Mouse (Mus musculus) embryo, embryonic 11.5 days (tissue): Measurements from ENCODE around the gene Vmn1r85.
A peak's percentile ranks its signal among the peaks of the same experiment; 100 is the strongest.
"Not testable (repeated sequence)": the region's sequence is repeated elsewhere in the genome, so short reads cannot be mapped to it uniquely, and the experiment has no call there.

ENCODE experiments used
- DNase-seq: peaks from one replicate; pipeline ENCODE4 v3.0.0-alpha.2; 2012; ENCODE audit warnings: low read depth, low spot score

The Vmn1r85 gene

DNA sequence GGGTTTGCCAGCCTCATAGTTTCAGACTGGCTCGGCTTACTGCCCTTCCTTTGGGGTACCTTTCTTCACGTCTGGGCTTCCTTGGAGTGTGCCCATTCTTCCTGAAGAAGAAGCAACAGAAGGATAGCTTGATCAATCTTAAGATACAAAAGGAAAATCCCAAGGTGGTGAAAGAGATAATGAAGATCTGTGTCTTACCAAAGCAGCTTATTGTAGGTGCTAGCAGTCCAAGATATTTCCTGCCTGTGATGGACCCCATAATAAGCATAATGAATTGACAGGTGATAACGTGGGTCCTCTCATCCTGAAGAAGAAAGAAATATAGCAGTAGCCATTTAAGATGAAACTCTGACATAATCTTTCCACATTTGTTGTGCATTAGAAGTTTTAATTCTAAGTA lies at the start of gene Vmn1r85:
Gene Vmn1r85 (minus strand): TSS at position 101 of the 400 bp plus-strand sequence.
- DNase-seq = no peak

DNA sequence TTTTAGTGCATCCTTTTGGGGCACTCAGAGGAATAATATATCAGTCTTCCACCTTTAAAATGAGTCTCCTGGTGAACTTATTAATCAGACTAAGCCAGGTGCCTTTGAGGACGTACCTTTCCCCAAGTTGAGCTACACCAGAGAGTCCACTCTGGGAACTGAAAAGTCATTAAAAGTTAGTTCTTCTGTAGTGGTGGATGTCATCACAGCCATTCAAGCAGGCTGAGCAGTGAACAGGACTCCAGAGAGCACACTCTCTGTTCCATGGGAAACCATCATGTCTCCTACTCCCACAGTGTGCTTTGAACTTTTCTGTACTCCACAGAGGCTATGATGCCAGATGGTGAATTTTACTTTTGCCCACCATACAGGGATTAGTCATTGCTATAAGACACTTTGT lies 45.1 kb upstream of the Vmn1r85 start, which contains the start of gene Vmn1r87:
Gene Vmn1r87 (minus strand): TSS at position 101 of the 400 bp plus-strand sequence.
- no peak for DNase-seq

DNA sequence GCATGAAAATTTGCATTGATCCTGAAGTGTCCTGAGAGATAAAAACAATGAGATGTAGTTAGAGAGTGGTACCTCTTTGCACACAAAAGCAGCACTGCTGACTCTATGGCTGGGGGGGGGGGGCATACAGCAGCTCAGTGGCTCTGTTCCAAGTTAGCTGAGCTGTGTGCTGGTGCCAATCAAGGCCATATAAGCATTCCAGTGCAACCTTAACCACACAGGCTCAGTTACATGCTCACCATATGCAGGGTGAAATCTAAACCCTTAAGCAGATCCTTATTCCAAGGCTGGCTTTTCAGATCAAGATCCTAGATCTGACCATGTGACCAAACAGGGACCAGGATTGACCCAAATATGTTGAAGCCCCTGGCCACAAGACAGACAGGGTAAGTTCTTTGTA lies 42.4 kb upstream of the Vmn1r85 start:
- DNase-seq = no peak

DNA sequence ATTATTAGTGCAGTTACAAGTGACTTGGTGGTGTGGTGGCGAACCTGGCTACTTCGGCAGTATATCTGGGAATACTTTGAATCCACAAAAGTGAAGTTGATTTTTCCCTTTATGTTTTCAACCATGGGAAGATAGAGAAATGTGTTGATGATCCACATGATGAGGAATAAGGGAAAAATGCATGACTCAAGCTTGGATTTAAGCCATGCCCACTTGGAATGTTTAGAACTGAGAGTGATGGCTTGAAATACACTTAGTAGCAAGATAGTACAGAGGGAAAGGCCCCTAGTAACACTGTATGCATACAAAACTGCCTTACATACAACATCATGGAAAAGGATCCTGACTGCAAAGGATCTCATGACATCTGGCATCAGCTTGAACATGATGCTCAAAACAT lies 36.9 kb upstream of the Vmn1r85 start:
- DNase-seq = no peak

DNA sequence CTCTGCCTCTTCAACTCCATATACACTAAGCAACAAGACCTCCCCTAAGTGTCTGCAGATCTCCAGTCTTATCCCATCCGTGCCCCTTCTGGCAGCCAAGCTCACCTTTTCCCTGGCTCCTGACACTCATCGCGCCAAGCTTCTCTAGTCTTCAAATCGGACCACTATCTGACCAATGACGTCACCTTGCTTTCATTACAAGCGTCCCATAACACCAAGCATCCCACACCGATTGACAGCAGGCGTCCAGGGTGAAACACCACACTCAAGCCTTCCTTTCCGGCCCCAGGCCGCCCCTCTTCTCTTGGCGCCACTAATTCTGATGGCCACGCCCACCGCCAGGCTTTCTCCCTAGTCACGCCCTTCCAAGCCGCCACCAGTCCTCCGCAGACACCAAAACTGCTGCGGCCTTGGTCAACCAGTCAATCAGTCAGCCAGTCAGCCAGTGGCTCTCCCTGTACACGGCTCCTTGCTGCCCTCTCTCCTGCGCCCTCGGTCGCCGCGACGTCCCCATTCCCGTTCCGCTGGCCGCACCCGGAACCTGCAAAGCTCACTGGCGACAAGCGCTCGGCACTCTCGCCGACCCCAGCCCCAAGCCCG lies 28.7 kb upstream of the Vmn1r85 start:
- not testable (repeated sequence) for DNase-seq

DNA sequence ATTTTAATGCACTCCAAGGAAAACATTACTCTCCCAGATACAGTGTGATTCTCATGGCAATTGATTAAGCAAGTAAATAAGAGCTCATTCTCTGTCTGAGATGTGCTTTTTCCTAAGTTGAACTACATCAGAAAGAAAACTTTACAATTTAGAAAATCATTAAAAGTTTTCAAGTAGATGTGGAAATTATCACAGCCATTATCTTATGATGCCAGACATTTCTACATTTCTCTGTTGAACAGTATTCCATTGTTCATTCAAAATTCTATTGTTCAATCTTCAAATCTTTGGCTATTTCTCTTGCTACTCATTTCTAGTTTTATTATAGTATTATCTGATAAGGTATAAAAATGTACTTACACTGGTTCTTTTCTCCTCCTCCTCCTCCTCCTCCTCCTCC lies 24.8 kb upstream of the Vmn1r85 start, which contains the start of gene Vmn1r86:
Gene Vmn1r86 (minus strand): TSS at position 101 of the 400 bp plus-strand sequence.
- DNase-seq = no peak

DNA sequence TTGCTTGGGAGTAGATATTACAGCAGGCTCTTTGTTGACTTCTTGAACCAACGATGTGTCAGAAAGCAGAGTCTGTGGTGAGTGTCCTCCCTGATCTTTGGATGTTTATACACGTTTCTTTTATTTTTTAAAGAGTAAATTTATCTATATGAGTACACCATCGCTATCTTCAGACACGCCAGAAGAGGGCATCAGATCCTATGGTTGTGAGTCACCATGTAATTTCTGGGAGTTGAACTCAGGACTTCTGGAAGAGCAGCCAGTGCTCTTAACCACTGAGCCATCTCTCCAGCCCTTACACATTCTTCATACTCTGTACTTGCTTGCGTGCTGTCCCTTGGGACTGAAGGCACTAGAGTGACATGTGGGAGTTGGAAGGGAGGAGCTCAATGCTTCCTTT lies 22.7 kb downstream of the Vmn1r85 start:
- DNase-seq = no peak

DNA sequence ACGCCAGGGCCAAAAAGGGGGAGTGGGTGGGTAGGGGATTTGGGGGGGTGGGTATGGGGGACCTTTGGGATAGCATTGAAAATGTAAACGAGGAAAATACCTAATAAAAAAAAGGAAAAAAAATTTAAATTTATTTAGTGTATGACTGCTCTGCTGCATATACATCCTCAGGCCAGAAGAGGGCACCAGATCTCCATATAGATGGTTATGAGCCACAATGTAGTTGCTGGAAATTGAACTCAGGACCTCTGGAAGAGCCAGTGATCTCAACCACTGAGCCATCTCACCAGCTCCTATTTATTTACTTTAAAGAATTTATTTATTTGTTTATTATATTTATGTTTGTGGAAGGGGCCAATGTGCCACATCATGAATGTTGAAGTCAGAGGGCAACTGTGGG lies 31.6 kb downstream of the Vmn1r85 start:
- not testable (repeated sequence) for DNase-seq

DNA sequence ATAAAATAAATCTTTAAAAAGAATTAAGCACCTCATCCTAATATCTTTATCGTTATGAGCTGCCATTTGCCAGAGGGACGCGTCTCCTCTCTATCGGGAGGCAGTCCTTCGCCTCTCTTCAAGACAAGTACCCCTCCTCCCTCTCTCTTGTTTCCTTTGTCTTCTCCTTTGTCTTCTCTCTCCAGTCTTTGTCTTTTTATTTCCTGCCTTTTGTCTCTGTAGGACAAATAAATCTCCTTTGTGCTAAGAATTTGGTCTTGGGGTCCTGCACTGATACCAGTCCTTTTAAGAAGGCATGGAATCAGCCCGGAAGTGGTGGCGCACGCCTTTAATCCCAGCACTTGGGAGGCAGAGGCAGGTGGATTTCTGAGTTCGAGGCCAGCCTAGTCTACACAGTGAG lies 35.4 kb downstream of the Vmn1r85 start:
- no peak for DNase-seq

DNA sequence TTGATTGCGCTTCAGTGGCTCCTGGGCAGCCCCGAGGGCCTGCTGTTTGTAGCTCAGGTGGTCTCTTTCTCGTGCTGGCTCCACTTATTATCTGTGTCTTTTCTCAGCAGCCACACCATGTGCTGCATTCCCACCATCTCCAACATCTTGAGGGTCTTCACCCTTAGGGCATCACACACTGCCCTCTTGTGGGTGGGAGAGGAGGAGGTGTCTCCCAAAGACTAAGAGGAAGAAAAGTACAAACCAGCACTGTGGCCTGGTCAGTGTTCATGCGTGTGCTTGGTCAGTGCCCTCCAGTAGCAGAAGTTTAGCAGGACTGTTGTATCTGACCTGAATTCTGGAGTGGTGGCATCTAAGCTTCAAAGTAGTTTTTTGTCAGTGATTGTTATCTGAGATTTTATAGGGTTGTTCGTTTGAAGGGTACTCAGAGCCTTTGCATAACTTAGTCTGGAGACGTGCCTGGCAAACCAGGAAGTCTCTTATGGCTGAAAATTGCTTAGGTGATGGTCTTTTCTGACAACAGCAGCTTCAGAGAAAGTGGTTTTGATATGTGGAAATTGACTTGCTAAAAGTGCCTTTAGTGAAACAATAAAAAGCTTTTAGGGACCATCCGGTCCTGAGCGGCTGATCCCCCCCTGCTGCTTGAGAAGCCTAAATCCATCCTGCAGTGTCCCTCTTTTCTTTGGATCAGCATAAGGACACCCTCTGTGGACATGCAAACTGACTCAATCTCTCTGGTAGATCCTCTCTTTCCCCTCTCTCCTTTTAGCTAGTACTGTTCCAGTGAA lies 37.9 kb downstream of the Vmn1r85 start:
- DNase-seq = no peak

DNA sequence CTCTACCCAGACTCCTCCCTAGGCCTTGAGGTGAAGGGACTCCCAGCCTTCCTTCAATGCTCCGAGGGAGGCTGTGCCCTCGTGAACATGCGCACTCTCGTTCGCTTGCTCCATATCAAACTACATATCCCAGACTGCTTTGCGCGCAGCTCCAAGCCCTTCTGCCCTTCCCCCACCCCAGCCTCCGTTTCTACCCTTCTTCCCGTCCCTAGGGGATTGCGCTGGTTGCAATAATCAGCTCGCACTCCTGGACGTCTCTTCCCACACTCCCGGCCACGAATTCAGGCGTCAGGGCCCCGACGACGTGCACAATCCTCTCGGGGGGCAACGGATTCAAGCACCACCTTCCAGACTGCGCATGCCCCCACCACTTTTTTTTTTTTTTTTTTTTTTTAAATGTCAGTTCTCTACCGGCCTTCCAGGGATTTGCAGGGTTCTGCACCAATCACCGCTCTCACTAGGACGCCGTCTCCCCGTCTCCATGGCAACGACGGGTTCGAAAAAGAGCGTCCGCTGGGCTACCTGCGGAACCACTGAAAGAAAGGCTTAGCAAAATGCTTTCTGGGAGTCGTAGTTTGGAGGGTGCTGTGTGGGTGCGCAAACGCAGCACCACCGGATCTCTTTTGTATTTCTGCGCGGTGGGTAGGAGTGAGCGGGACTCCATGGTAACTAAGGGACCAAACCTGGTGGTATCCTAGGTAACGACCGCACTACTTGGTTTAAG lies 40.5 kb downstream of the Vmn1r85 start, which contains the start of gene Mzf1:
Gene Mzf1 (minus strand): TSS at position 478 of the 724 bp plus-strand sequence.
- peak; percentile 98 for DNase-seq

DNA sequence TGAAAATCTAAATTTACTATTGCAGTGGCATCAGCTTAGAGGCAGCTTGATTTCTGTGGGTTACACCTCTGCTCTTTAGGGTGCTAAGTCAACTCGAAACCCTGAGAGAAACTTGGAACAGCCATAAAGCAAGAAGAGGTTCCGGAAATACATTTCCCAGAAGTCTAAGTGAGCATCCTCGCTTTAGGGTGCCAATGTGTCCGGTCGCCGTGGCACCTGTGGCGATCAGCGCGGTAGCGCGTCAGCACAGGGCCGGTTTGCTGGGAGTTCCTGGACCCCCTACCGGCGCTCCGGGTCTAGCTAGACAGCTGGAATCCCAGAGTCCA lies 41.0 kb downstream of the Vmn1r85 start:
- no peak for DNase-seq

DNA sequence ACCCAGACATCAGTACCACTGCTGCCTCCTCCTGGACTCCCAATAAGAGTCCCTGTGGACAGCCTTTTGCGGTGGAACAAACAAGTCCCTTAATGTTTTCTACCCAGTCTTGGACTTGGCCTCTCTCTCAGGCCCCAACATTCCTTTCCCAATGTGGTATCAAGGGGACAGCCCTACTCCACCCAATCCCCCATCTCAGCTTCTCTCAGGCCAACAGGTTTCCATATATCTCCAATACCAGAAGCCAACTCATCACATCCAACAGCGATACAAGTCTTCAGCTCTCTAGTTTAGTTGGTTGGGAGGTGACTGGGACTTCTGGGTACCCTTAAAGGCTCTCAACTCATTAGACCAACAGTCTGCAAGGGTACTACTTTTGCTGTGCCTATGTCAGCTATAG lies 41.5 kb downstream of the Vmn1r85 start:
- DNase-seq = no peak

DNA sequence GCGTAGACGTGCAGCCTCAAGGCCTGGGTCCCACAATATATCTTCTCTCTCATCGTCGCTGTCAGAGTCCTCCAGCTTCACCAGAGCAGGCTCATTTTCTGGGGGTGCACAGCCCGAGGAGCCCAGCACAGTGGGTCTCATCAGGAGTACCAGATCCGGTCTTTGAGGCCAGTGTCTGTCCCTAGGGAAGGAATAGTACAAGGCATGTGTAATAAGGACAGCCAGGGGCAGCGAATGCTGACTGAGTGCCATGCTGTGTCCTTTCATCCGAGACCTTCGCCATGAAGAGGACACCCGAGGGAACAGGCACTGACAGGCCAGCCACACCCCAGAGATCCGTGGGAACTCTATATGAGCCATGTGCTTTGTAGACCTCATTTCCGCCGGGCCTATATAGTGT lies 42.0 kb downstream of the Vmn1r85 start:
- DNase-seq = no peak

DNA sequence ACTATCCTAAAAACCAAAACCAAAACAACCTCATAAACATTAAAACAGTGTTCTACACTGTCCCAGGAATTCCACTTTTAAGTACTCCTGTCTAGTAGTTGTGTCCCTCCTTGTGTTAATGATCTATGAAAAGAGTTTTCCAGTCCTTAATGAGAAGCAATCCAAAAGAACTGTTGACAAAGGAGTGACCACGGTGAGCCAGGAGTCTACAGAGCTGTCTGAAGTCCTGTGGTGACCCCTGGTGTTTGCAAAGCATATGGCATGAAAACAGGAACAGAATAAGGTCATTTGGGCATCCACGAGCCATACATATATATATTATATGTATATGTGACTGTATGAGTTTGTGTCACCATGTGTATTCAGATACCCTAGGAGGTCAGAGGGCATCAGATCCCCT lies 48.9 kb downstream of the Vmn1r85 start:
- DNase-seq = no peak

DNA sequence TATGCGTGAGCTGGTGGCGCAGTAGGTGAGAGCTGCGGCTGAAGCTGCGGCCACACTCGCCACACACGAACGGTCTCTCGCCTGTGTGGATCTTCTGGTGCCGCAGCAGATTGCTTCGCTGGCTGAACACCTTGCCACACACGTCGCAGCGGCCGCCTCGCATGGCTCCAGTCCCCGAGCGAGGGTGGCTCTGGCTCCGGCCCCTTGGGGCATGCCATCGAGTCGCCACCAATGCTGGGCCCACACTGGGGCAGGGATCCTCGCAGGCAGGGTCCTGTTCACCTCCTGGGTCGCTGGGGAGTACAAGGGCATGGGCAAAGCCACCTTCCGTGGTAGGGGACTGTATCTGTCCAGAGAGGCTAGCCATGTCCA lies 50.7 kb downstream of the Vmn1r85 start:
- no peak for DNase-seq

DNA sequence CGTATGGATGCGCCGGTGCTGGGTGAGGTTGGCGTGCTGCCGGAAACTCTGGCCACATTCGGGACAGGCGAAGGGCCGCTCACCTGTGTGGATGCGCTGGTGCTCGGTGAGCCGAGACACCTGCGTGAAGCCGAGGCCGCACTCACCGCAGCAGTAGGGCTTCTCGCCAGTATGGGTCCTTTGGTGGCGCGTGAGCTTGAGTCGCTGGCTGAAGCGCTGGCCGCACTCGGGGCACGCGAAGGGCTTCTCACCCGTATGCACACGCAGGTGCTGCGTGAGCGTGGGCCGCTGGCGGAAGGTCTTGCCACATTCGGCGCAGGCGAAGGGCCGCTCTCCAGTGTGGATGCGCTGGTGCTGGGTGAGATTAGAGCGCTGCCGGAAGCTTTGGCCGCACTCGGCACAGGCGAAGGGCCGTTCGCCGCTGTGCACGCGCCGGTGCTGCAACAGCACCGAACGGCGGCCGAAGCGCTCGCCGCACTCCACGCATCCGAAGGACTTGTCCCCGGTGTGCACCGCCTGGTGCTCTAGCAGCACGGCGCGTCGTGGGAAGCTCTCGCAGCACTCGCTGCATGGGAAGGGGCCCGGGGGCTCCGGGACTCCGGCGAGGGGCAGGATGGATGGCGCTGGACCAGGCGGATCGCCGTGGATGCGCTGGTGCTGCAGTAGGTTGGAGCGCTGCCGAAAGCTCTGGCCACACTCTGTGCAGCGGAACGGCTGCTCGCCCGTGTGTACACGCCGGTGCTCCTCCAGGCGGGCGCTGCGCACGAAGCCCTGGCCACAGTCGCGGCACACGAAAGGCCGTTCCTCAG lies 51.3 kb downstream of the Vmn1r85 start:
- DNase-seq = no peak

DNA sequence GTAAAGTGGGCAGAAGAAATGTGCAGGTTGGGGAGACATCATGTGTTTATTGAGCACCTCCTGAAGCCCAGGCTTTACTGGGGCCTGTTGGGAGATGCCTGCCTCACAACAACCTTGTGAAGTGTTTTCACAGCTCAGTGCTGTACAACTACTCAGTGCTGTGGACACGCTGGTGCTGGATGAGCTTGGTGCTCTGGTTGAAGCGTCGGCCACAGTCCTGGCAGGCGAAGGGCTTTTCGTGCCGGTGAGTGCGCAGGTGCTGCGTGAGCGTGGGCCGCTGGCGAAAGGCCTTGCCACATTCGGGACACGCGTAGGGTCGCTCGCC lies 51.9 kb downstream of the Vmn1r85 start:
- no peak for DNase-seq

DNA sequence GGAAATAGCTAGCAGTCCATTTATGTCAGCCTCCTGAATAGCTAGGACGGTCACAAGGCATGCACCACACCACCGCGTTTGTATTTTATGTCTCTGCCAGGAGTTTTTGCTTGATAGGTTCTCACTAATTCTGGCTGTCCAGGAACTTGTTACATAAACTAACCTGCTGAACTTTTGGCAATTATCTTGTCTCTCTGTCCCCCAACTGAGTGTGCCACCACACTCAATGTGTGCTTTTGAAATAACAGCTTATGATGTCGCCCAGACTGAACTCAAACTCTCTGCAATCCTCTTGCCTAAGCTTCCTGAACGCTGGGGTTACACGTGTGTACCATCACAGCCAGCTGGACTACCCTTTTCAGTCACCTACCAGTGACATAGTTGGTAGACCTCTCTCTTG lies 52.5 kb downstream of the Vmn1r85 start:
- no peak for DNase-seq

DNA sequence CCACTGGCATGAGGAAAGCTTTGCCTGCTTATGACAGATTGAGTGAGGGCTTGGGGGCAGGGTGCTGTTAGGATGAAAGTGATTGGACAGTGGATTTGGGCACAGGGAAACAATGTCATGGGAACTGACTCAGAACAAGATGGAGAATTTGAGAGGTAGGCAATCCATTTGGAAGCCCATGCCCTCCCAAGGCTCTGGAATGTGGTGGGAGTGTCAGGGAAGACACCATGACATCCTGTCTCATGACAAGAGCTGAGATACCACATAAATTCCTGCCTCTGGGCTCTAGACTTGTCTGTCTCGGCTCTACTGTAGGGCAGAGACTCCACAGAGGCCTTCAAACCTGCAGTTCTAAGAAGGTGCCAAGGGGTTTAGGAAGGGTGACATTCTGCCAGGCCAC lies 53.7 kb downstream of the Vmn1r85 start:
- no peak for DNase-seq

DNA sequence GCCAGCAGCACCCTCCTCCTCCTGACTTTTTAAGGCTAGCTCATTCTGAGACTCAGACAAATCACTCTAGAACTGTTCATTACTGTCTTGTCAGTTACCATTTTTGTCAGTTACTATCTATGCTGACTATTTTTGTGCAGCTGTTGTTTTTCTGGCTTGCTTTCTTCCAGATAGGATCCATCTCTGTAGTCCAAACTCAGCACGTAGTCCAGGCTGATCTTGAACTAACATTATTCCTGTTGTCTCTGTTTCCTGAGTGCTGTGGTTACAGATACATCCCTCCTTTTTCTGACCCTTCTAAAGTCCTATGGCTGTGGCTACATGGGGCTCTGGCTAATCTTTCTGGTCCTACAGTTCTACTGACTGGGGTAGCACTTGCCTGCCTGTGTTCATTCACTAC lies 55.8 kb downstream of the Vmn1r85 start:
- DNase-seq = no peak

DNA sequence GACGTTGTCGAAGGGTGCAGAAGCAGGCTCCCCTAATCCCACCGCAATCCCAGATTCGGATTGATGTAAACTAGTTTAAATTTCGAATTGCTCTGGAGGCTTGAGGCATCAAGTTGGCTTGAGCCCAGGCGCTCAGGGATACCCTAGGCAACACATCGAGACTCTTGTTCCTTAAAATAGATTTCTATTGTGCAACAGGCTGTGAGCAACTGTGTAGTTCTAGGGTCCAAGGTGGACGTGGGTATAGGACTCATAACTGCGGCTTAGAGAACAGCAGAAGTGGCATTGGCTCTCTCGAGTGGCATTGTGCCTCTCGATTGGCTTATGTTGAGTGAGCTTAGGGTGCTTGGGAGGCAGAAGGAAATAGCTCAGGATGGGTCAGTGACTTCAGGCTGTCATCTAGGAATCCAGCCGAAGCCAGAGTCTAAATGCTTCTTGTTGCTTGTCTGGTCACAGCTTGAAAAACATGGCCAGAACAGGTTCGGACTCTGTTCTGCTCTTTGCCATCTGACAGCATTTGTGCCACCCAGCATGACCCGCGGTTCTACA lies 56.3 kb downstream of the Vmn1r85 start:
- no peak for DNase-seq
